Mouse (Mus musculus) myocyte (in vitro differentiated cells): ENCODE measurements around the gene Syngr2.

Experiments used
- E2F4 ChIP-seq: IDR thresholded peaks from one replicate; pipeline ENCODE4 v1.6.1; 2011; ENCODE audit warnings: mild to moderate bottlenecking, control low read depth, moderate library complexity; ENCODE audit not compliant: insufficient read depth
- MAX ChIP-seq: IDR thresholded peaks from one replicate; pipeline ENCODE4 v1.6.1; 2011; ENCODE audit warnings: low read depth, mild to moderate bottlenecking, control low read depth
- MYOD1 ChIP-seq, 3 experiments: IDR thresholded peaks; one replicate each; pipeline ENCODE4 v1.6.1; 2011; ENCODE audit warnings: control low read depth in 2 of 3, low read depth in 2 of 3, mild to moderate bottlenecking in 2 of 3, moderate library complexity in 1 of 3; ENCODE audit not compliant: insufficient read length in 2 of 3, control insufficient read depth in 1 of 3
- MYOG ChIP-seq, 3 experiments: IDR thresholded peaks; one replicate each; pipeline ENCODE4 v1.6.1; 2011; ENCODE audit warnings: control low read depth in 2 of 3, low read depth in 2 of 3, mild to moderate bottlenecking in 2 of 3; ENCODE audit not compliant: insufficient read length in 2 of 3, control insufficient read depth in 1 of 3, insufficient read depth in 1 of 3
- POLR2A ChIP-seq: IDR thresholded peaks from one replicate; pipeline ENCODE4 v1.6.1; 2011; ENCODE audit warnings: low read depth, mild to moderate bottlenecking, control low read depth, moderate library complexity; ENCODE audit not compliant: insufficient read length
- POLR2AphosphoS2 ChIP-seq: IDR thresholded peaks from one replicate; pipeline ENCODE4 v1.6.1; 2011; ENCODE audit warnings: low read depth, control low read depth; ENCODE audit not compliant: insufficient read length
- USF1 ChIP-seq: IDR thresholded peaks from one replicate; pipeline ENCODE4 v1.6.1; 2011; ENCODE audit warnings: low read depth, mild to moderate bottlenecking, control low read depth, moderate library complexity

DNA sequence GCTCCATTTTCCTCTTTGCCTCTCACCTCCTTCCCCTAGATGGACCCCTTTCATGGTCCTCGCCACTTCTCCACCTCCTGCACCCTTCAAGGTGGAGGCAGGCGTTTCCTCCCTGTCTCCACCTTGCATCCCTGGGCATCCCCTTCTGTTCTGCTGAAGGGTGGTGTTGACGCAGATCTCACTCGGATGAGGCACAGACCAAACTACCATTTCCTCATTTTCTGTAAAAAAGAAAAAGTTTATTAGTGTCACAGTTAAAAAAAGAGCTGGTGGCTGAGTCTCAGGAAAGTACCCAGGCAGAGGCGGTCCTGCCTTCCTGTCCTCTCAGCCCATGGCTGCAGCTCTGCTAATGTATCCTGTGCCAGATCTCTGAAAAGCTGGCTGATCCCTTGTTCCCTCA is 10.3 kb upstream of the Syngr2 start:
- TF ChIP-seq POLR2A = no peak
- no peak for TF ChIP-seq POLR2AphosphoS2
- no peak for TF ChIP-seq MYOG (IDR thresholded peaks at IDR 0.05; ENCODE audit: control insufficient read depth in 1 of 3, insufficient read depth in 1 of 3, insufficient read length in 2 of 3, low read depth in 2 of 3)
- no peak for TF ChIP-seq MYOD1 (IDR thresholded peaks at IDR 0.05; ENCODE audit: control insufficient read depth in 1 of 3, insufficient read length in 2 of 3, low read depth in 2 of 3)
- no peak for TF ChIP-seq USF1
- TF ChIP-seq E2F4 = no peak
- no peak for TF ChIP-seq MAX
